Mouse (Mus musculus): ENCODE measurements around the gene Polr1e. TPM values are rescaled to one million over a fixed set of nuclear protein-coding genes. Genes with fewer than 3 reads are reported as not detected.
"Not testable (repeated sequence)": the region's sequence is repeated elsewhere in the genome, so short reads cannot be mapped to it uniquely, and the experiment has no call there.

The Polr1e gene
- polyA plus RNA-seq, 1 experiment from 2014 or later: 30.3 TPM

- WGBS (ENCODE audit: insufficient replicate concordance): 70% methylated on average over 8 of the region's 8 CpGs
- H3K36me3 ChIP-seq: peaks cover 12% of the 10 kb centered on the region
- H3K27ac ChIP-seq: no peak overlapping the region
- no peaks in the 10 kb centered on the region for H3K27me3 ChIP-seq
- no peak for ATAC-seq (ENCODE audit: low read depth)
- H3K9me3 ChIP-seq (replicated peaks): no peaks in the 10 kb centered on the region
- H3K4me1 ChIP-seq (replicated peaks): no peaks in the 10 kb centered on the region
- H3K4me2 ChIP-seq: no peak overlapping the region
- H3K4me3 ChIP-seq (replicated peaks): no peak overlapping the region
- DNase-seq: no peak
- no peak overlapping the region for H3K9ac ChIP-seq
Observed at GRCm38 (mm10) chr4:45055451-45055850, 37.1 kb downstream of the Polr1e start.

- not testable (repeated sequence) for H3K4me3 ChIP-seq (replicated peaks); H3K27ac ChIP-seq; DNase-seq; H3K4me2 ChIP-seq; H3K27me3 ChIP-seq; H3K9me3 ChIP-seq (replicated peaks); H3K9ac ChIP-seq; H3K36me3 ChIP-seq; ATAC-seq (ENCODE audit: low read depth)
- WGBS (ENCODE audit: insufficient replicate concordance): 48% methylated on average over 1 of the region's 1 CpGs
- peaks cover 20% of the 10 kb centered on the region for H3K4me1 ChIP-seq (replicated peaks)
Observed at GRCm38 (mm10) chr4:45063836-45064235, 45.5 kb downstream of the Polr1e start.

- peaks cover 27% of the 10 kb centered on the region for H3K4me1 ChIP-seq (replicated peaks)
- H3K4me3 ChIP-seq (replicated peaks): no peak overlapping the region
- no peaks in the 10 kb centered on the region for H3K27me3 ChIP-seq
- DNase-seq (no peak), ATAC-seq (ENCODE audit: low read depth) (no peak)
- H3K9ac ChIP-seq: no peak overlapping the region
- H3K27ac ChIP-seq: no peak overlapping the region
- no peak overlapping the region for H3K4me2 ChIP-seq
- WGBS (ENCODE audit: insufficient replicate concordance): 72% methylated on average over 2 of the region's 2 CpGs
- no peaks in the 10 kb centered on the region for H3K9me3 ChIP-seq (replicated peaks)
- H3K36me3 ChIP-seq: peaks cover 5% of the 10 kb centered on the region; the same call in 1 of the 2 replicates
Observed at GRCm38 (mm10) chr4:45064577-45064976, 46.2 kb downstream of the Polr1e start.

GRCm38 (mm10) chr4:45066036-45066730, 47.8 kb downstream of the Polr1e start:
- no peak overlapping the region for H3K4me2 ChIP-seq
- peaks cover 42% of the 10 kb centered on the region for H3K4me1 ChIP-seq (replicated peaks)
- no peak for DNase-seq
- no peak overlapping the region for H3K9ac ChIP-seq
- no peak overlapping the region for H3K27ac ChIP-seq
- peaks cover 5% of the 10 kb centered on the region; the same call in 1 of the 2 replicates for H3K36me3 ChIP-seq
- no peak for ATAC-seq (ENCODE audit: low read depth)
- H3K27me3 ChIP-seq: no peaks in the 10 kb centered on the region
- H3K4me3 ChIP-seq (replicated peaks): no peak overlapping the region
- H3K9me3 ChIP-seq (replicated peaks): no peaks in the 10 kb centered on the region
- 39% methylated on average over 2 of the region's 2 CpGs for WGBS (ENCODE audit: insufficient replicate concordance)

- no peaks in the 10 kb centered on the region for H3K27me3 ChIP-seq
- no peak overlapping the region for H3K9ac ChIP-seq
- peaks cover 55% of the 10 kb centered on the region for H3K4me1 ChIP-seq (replicated peaks)
- H3K4me3 ChIP-seq (replicated peaks): no peak overlapping the region
- H3K27ac ChIP-seq: no peak overlapping the region
- H3K36me3 ChIP-seq: no peaks in the 10 kb centered on the region
- no peak for DNase-seq
- H3K9me3 ChIP-seq (replicated peaks): no peaks in the 10 kb centered on the region
- 75% methylated on average over 4 of the region's 4 CpGs for WGBS (ENCODE audit: insufficient replicate concordance)
- no peak for ATAC-seq (ENCODE audit: low read depth)
- H3K4me2 ChIP-seq: no peak overlapping the region
Observed at GRCm38 (mm10) chr4:45067742-45068141, 49.4 kb downstream of the Polr1e start.

GRCm38 (mm10) chr4:45072261-45072973, 54.0 kb downstream of the Polr1e start:
- H3K9me3 ChIP-seq (replicated peaks): no peaks in the 10 kb centered on the region
- H3K27me3 ChIP-seq: no peaks in the 10 kb centered on the region
- no peaks in the 10 kb centered on the region for H3K36me3 ChIP-seq
- WGBS (ENCODE audit: insufficient replicate concordance): 77% methylated on average over 15 of the region's 15 CpGs
- no peak overlapping the region for H3K4me2 ChIP-seq
- H3K9ac ChIP-seq: no peak overlapping the region
- 0 out of 2 replicates have a peak overlapping the region, but pooled peaks have one; percentile 19 for H3K27ac ChIP-seq
- peaks cover 80% of the 10 kb centered on the region for H3K4me1 ChIP-seq (replicated peaks)
- ATAC-seq (ENCODE audit: low read depth): no peak
- no peak overlapping the region for H3K4me3 ChIP-seq (replicated peaks)
- DNase-seq: no peak

GRCm38 (mm10) chr4:45073544-45073943, 55.2 kb downstream of the Polr1e start:
- peak; percentile 62 for DNase-seq
- H3K36me3 ChIP-seq: peaks cover 4% of the 10 kb centered on the region; the same call in 1 of the 2 replicates
- no peak overlapping the region for H3K4me3 ChIP-seq (replicated peaks)
- peaks cover 71% of the 10 kb centered on the region for H3K4me1 ChIP-seq (replicated peaks)
- no peaks in the 10 kb centered on the region for H3K27me3 ChIP-seq
- peak overlapping the region; percentile 84 for H3K27ac ChIP-seq
- H3K4me2 ChIP-seq: peak overlapping the region; percentile 25
- peak overlapping the region; percentile 46; the same call in 1 of the 2 replicates for H3K9ac ChIP-seq
- peak; percentile 86 for ATAC-seq (ENCODE audit: low read depth)
- H3K9me3 ChIP-seq (replicated peaks): 0 out of 2 replicates have a peak, but pooled peaks cover 4% of the 10 kb centered on the region
- 15% methylated on average over 6 of the region's 6 CpGs for WGBS (ENCODE audit: insufficient replicate concordance)

GRCm38 (mm10) chr4:45081041-45081440, 62.7 kb downstream of the Polr1e start:
- 78% methylated on average over 4 of the region's 4 CpGs for WGBS (ENCODE audit: insufficient replicate concordance)
- H3K4me1 ChIP-seq (replicated peaks): peaks cover 46% of the 10 kb centered on the region
- not testable (repeated sequence) for H3K9me3 ChIP-seq (replicated peaks); DNase-seq; H3K27me3 ChIP-seq; H3K27ac ChIP-seq; H3K4me3 ChIP-seq (replicated peaks); H3K36me3 ChIP-seq; ATAC-seq (ENCODE audit: low read depth); H3K9ac ChIP-seq; H3K4me2 ChIP-seq

GRCm38 (mm10) chr4:45082951-45083350, 64.6 kb downstream of the Polr1e start:
- Histone ChIP-seq H3K9me3 (replicated peaks) (0 out of 2 replicates have a peak, but pooled peaks cover under 1% of the 10 kb centered on the region), H3K36me3 (0 out of 2 replicates have a peak, but pooled peaks cover 6% of the 10 kb centered on the region), H3K4me1 (replicated peaks) (peaks cover 61% of the 10 kb centered on the region), H3K27me3 (no peaks in the 10 kb centered on the region), H3K4me3 (replicated peaks) (peak overlapping the region; percentile 92), H3K27ac (no peak overlapping the region), H3K4me2 (peak overlapping the region; percentile 100), H3K9ac (0 out of 2 replicates have a peak overlapping the region, but pooled peaks have one; percentile 97)
- DNase-seq (no peak), ATAC-seq (ENCODE audit: low read depth) (no peak)
- 79% methylated on average over 9 of the region's 9 CpGs for WGBS (ENCODE audit: insufficient replicate concordance)

GRCm38 (mm10) chr4:45083487-45083886, 65.1 kb downstream of the Polr1e start:
- peak overlapping the region; percentile 97 for H3K9ac ChIP-seq
- no peaks in the 10 kb centered on the region for H3K9me3 ChIP-seq (replicated peaks)
- ATAC-seq (ENCODE audit: low read depth) (no peak), DNase-seq (no peak)
- no peaks in the 10 kb centered on the region for H3K27me3 ChIP-seq
- H3K4me1 ChIP-seq (replicated peaks): peaks cover 61% of the 10 kb centered on the region
- no peak overlapping the region for H3K27ac ChIP-seq
- H3K36me3 ChIP-seq: 0 out of 2 replicates have a peak, but pooled peaks cover 5% of the 10 kb centered on the region
- peak overlapping the region; percentile 100 for H3K4me2 ChIP-seq
- H3K4me3 ChIP-seq (replicated peaks): peak overlapping the region; percentile 92
- 8% methylated on average over 8 of the region's 8 CpGs for WGBS (ENCODE audit: insufficient replicate concordance)

- WGBS (ENCODE audit: insufficient replicate concordance): under 1% methylated on average over 66 of the region's 77 CpGs
- no peaks in the 10 kb centered on the region for H3K9me3 ChIP-seq (replicated peaks)
- H3K27ac ChIP-seq: peak within 1 kb of the TSS; percentile 86
- H3K9ac ChIP-seq: peak within 1 kb of the TSS; percentile 97
- peak within 1 kb of the TSS; percentile 100 for H3K4me2 ChIP-seq
- DNase-seq (peak; percentile 91), ATAC-seq (ENCODE audit: low read depth) (peak; percentile 96)
- H3K4me3 ChIP-seq (replicated peaks): peak within 1 kb of the TSS; percentile 92
- no peaks in the 10 kb centered on the region for H3K36me3 ChIP-seq
- H3K4me1 ChIP-seq (replicated peaks): peaks cover 61% of the 10 kb centered on the region
- no peaks in the 10 kb centered on the region for H3K27me3 ChIP-seq
Observed at GRCm38 (mm10) chr4:45084021-45084894, 65.9 kb downstream of the Polr1e start, which contains the start of gene Fbxo10. Gene Fbxo10 (minus strand): TSS chr4:45084604.

Data from liver, embryonic 13.5 days (tissue).